Mouse (Mus musculus) urinary bladder, postnatal 14 days (tissue): ENCODE data around the gene Ust.

Experiments
- DNase-seq: peaks from one replicate; pipeline ENCODE4 v3.0.0; 2021; ENCODE audit warnings: low spot score

Gene Ust

DNA sequence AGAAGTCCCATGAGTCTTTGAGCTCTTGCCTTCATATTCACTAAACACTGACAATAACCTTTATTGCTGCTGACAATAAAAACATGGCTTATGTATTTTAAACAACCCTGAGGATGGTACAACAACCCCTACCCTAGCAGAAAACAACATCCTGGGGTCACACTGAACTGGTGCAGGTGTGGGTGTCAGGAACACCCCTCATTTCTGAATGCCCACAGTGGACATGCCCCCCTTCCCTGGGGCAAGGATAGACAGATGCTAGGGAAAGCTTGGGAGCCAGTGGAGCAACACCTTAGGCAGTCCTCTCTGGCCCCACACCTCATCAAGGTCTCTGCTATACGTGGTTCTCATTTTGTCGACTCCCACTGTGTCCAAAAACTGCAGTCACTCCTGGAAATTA, 343.9 kb downstream of the Ust start:
- no peak for DNase-seq

GRCm38 (mm10) chr10:8174230-8174629, 344.4 kb downstream of the Ust start:
- no peak for DNase-seq

- DNase-seq, result no peak
Measured at GRCm38 (mm10) chr10:8173032-8173431, 345.6 kb downstream of the Ust start.

DNA sequence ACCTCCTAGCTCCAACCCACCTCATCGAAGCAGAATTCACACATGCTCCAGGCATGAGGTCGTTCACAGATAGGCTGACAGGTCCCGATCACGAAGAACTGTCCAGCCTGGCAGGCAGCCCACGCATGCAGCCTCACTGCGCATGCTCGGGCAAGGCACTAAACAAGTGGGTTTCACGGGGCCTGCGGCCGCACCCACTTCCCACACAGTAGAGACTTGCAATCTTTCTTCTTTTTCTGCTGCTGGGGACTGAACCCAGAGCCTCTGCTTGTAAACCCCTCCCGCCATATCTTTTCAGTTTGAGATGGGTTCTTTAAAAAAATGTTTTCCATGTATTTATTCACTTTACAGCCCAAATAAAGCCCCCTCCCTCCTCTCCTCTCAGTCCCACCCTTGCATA, 347.1 kb downstream of the Ust start:
- DNase-seq, result no peak
